Mouse (Mus musculus): ENCODE measurements around the gene Zmiz1. TPM values are rescaled to one million over a fixed set of nuclear protein-coding genes. Genes with fewer than 3 reads are reported as not detected.

Zmiz1 gene
- total RNA-seq, 2 experiments from 2014 or later: 83.9 to 111 TPM

DNA sequence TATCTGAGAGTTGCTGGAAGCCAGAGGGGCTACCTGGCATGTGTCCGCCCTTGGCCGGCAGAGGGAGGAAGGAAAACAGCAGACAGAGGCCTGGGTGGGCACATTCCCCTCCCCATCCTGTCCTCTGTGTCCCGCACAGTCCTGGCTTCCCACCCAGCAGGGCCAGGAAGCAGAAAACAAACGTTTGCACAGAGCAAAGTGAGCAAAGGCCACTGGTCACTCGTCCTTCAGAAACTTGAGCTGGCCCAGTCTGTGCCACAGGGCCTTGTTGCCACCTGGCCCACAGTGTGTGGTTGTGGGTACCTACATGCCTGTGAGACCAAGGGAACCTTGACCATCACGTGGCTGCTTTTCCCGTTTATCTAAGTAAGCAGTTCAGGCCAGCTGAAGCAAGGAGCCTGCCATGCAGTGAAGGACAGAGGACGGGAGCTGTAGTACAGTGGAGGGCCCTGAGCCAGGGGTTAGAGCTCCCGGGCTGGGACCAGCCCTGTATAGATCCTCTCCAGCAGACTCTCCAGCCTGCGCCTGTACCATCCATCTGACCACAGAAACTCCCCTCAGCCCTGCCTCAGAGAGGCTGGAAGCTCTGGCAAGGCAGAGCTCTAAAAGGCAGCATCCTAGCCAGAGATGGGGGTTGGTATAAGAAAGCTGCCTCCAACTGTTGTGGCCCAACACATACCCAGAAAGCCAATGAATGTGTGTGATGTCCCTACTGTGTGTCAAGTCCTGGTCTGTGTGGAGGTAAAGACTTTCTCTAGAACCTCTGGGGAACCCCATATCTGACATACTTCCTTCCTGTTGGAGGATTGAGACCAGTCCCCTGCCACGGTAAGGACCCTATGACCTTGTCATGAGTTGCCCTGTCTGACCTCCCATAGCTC lies 64.5 kb downstream of the Zmiz1 start:
- intact Hi-C loops (cut with DNase I): no loop called here

DNA sequence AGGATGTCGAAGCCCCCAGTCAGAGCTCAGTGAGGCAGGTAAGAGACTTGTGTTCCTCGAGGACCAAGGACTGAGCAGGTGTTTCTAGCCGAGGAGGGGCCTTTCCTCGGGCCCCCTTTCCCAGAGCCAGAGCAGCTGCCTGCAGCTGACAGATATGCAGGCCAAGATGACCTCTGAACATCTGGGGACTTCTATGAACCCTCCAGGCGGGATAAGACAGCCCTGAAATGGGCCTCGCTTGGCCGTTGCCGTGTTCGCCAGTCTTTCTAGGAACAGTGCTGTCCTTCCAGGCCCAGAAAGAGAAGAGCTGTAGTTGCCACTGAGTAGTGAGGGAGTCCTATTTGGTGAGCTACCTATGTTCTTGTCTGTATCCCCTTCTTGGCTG lies 65.1 kb downstream of the Zmiz1 start:
- DNase-seq (ENCODE audit: low spot score in 2 of 2): no peak
- intact Hi-C loops (cut with DNase I): no loop called here

More for the DNA sequence above, 64.5 kb downstream of the Zmiz1 start:
- DNase-seq (ENCODE audit: low spot score in 2 of 2): no peak

DNA sequence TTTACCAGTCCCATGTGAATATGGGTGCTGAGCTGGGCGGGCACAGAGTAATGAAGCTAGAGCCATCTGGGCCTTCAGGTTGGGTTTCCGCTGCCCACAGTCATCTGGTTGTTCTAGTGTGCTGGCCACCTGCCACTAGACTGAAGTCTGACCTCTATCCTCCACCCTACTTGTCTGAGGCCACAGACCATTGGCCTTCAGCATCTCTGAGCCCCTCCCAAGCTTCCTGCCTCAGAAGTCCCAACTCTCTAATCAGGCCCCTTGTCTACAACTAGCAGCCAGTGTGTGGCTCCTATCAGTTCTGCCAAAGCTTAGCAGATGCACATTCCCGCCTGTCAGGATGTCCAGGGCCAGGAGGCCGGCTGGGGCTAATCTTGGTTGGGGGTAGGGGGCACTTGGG lies 65.9 kb downstream of the Zmiz1 start:
- intact Hi-C loops (cut with DNase I): no loop called here

DNA sequence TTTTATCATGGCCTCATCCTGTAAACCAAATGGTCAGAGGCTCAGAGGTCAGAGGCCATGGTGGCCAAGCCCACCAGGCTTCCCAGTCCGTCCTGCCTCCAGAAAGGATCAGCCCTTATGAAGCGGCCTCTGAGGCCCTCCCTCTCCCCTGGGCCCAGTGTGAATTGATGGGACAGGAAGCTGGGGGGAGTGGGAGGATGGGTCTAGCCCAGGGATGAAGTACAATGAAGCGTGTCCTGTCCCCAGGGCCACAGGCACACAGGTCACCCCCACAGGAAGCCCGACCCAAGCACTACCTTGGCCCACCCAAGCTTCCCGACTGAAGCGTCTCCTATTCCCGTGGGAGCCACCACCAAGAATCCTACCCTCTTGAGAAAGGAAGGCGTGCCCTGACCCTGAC lies 66.7 kb downstream of the Zmiz1 start:
- DNase-seq (ENCODE audit: low spot score in 2 of 2): no peak
- intact Hi-C loops (cut with DNase I): no loop called here

More for the DNA sequence above, 65.9 kb downstream of the Zmiz1 start:
- no peak for DNase-seq (ENCODE audit: low spot score in 2 of 2)

DNA sequence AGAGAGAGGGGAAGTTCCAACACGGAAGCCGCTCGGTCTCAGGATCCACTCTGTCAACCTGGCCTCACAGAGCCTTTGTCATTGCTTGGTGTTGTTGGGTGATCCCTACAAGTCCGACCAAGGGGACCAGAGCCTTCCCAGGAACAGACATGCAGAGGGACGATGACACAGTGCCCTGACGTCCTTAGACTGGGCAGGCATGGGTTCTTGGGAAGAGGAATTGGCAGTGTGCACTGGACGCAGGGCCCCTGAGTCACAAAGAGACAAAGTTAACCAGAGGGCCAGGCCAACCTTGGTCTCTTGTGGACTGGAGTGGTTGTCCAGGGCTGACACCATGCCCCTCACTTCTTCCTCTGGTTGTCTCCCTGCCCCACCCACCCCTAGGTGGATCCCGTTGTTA lies 67.9 kb downstream of the Zmiz1 start:
- DNase-seq (ENCODE audit: low spot score in 2 of 2): no peak
- intact Hi-C loops (cut with DNase I): no loop called here

DNA sequence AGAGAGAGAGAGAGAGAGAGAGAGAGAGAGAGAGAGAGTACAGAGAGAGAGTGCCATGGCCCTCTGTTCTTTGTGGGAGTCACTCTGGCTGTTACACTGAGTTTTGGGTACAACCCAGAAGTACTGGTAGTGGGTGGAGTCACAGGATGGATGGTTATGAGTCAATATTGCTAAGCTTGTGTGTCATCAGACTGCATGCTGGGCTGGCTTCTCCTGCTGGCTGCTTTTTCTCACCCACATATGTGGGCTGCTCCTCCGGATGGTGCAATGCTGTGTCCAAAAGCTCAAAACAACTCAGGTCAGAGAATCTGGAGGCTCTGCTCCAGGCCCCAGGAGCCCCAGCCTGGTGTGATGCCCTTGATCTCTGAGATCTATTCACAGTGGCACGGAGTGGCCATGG lies 68.3 kb downstream of the Zmiz1 start:
- peak; percentile 67 to 73 for DNase-seq (ENCODE audit: low spot score in 2 of 2)
- intact Hi-C loops (cut with DNase I): no loop called here

DNA sequence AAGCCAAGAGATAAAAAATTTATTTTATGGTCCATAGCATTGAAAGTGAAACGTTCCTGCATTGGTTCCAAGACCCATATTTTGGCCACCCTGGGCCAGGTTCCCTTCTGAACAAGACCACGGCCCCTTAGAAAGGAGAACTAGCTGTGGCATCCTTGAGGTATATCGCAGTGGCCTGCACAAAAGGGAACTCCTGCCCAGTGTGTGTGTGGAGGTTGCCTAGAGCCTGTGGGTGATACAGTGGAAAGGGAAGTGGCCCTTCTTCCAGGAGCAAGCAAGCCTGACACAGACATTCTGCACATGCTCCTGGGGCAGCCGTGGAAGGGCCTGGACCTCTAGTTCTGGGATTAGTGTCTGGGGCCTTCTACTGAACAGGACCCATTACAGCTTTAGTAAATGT lies 71.4 kb downstream of the Zmiz1 start:
- intact Hi-C loops (cut with DNase I): no loop called here
- no peak for DNase-seq (ENCODE audit: low spot score in 2 of 2)

DNA sequence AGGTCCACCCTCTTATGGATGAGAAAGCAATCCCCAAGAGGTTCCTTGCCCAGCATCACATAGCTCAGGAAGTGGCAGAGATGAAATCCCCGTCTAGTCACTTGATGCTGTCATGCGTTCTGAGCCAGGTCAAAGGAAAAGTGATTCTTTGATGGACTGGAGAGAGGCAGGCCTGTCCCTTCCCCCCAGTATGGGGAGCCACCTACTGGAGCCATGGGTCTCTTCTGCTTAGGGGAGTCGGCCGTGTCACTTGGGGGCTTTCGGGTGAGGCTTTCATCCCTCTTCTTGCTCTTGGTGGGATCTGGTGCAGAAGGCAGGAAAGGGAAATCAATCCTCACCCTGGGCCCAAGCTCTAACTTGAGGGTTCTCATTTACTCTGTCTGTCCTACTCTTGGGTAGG lies 71.8 kb downstream of the Zmiz1 start:
- intact Hi-C loops (cut with DNase I): no loop called here

DNA sequence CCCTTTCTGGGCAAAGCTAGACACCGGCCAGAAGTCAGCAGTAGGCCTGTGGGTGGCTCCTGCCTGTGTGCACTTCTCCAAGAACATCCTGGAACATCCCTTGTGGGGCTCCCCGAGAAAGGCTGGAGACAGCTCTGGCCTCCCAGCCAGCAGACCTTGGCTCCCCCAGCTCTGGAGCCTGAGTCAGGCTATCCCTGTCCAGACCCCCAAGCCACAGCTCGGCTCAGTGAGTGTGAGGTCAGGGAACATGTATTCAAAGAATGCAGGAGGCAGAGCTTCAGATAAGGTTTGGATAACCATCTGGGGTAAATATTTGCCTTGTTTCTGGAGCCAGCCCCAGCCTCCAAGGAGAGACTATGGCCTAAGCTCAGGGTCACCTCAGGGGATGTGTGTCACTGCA lies 74.0 kb downstream of the Zmiz1 start:
- intact Hi-C loops (cut with DNase I): no loop called here
- DNase-seq (ENCODE audit: low spot score in 2 of 2): no peak

More for the DNA sequence above, 71.8 kb downstream of the Zmiz1 start:
- DNase-seq (ENCODE audit: low spot score in 2 of 2): no peak

DNA sequence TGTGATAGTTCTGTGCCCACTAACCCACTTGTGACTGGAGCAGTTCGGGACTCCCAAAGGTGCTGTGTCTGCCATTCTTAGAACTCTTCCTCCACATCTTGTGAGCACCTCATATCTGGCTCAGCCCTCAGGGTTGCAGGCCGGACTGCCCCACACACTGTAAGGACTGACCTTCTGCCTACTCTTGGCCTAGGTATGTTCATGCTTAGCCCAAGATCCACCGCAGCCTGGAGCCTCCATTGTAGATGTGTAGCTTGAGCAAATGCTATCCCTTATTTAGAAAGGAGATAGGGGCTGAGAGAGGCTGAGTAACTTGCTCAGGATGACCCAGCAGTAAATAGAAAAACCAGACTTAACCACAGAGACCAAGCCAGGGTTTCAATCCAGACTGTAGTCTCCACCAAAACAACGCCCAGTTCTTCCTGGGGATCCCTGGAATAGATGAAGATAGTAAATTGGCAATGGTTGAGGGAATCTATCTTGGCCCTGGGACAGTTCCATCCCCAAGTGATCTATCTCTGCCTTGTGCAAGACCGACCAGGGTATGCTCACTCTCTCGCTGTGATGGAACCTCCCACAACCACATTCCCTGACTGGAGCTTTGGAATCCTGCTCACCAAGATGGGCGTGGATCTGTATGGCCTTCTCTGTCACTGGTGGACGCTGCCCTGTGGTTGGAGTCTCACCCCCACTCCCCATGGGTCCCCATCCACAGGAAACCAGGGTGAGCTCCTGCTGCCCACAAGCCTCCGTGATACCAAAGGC lies 74.8 kb downstream of the Zmiz1 start:
- no peak for DNase-seq (ENCODE audit: low spot score in 2 of 2)
- intact Hi-C loops (cut with DNase I): no loop called here

DNA sequence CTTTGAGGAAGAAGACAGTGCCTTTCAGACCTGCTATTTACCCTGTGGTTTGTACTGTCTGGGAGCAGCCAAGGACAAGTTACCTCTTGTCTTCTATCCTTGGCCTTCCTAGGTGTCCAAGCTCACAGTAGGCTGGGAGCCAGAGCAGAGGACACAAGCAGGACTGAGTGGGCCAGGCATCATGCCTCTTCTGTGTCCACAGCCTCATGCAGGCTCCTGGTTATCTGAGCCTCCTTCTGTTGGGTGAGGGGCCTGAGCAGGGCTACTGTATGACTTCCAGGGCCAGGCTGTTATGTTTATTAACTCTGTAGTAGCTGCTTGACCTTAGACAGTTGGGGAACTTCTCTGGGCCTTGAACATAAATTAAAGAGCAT lies 75.4 kb downstream of the Zmiz1 start:
- intact Hi-C loops (cut with DNase I): no loop called here
- no peak for DNase-seq (ENCODE audit: low spot score in 2 of 2)

DNA sequence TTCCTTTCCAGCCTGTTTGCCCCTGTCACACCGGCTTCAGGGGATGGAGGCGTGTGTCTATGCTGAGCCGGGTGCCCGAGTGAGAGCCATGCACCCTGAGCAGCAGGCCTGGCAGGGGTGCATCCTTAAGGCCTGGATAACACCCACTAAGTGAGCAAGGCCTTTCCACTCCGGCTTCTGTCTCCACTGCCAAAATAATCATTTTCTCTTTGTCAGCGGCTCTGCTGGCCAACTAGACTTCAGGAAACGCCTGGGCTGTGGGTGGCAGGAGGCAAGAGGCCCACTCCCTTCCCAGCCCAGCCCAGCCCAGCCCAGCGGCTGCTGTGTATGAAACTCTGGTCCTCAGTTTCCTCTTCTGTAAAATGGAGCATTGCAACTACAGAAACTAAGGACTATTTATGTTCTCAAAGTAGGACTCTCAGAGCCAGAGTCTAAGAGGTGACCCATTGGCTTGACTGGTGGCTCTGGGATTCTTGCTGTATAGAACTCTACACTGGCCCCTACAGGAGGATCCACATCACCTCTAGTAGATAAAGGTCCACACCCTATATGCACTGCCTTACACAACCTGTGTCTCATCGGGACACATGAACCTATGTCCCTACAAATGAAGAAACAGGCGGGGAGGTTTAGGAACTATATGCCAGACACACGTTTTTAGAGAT lies 76.1 kb downstream of the Zmiz1 start:
- intact Hi-C loops (cut with DNase I): no loop called here
- DNase-seq (ENCODE audit: low spot score in 2 of 2): no peak

DNA sequence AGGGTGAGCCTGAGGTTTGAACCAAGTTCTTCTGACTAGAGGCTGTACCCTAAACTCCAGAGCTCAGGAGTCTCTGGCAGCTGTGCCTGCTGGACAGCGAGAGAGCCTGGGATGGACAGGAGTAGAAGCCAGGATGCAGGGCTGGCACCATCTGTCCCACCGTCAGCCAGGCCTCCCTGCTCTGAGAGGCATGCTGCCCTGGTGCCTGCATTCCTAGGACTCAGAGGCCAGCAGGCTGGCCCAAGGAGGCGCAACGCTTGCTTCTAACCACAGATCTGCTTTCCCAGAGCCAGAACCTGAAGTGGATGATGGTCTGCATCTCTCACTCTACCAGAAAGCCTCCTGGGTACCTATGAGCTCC lies 76.6 kb downstream of the Zmiz1 start:
- intact Hi-C loops (cut with DNase I): no loop called here
- DNase-seq (ENCODE audit: low spot score in 2 of 2): no peak

DNA sequence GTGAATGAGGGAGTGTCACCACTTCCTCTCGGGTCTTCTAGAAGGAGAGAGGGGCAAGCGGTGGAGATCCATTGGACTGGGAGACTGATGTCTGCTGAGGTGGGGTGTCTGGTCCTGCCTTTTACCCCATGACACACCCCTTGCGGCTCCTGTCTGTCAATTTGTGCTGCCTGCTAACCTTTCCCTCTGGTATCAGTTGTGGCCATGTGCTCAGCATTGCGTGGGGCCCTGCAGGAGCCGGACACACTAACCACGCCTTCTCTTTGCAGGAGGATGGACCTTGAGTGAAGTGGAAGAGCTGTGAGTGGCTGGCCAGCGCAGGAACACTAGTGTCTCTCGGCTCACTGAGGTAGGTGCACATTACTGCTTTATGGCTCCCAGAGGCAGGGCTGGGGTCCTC lies 77.5 kb downstream of the Zmiz1 start:
- intact Hi-C loops (cut with DNase I): no loop called here

DNA sequence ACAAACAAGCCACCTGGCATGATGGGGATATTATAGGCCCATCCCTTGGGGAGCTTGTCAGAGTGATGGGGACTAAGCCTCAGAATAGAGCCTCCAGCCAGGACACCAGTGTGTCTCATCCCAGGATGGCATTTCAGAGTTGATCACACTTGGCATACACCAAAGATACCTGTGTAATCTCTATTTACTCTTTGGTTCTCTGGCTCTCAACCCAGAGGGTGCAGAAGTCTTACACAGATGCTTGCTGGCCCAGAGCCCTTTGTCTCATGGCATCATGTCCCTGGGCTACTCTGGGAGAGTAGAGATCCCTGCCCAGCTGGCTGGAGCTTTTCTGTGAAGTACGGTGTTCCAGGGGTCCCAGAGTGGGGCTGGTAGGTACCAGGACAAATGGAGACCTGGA lies 78.4 kb downstream of the Zmiz1 start:
- intact Hi-C loops (cut with DNase I): no loop called here
- no peak for DNase-seq (ENCODE audit: low spot score in 2 of 2)

More for the DNA sequence above, 77.5 kb downstream of the Zmiz1 start:
- no peak for DNase-seq (ENCODE audit: low spot score in 2 of 2)

DNA sequence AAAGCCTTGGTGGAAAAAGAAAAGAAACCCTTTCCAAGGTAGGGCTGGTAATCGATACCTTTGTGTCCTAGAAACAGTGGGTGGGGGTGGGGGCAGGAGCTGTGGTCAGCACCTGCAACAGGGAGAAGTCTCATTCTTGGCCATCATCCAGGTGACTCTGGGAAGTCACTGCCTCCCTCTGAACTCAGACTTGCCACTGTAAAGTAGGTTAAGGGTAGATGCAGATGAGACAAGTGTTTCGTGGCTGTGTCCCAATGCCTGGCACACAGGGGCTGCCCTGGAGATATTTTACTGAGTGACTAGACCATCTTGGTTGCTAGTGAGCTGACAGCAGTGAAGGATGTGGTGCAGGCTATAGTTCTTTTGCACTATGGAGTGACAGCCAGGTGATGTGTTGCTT lies 79.5 kb downstream of the Zmiz1 start:
- intact Hi-C loops (cut with DNase I): no loop called here
- DNase-seq (ENCODE audit: low spot score in 2 of 2): no peak

DNA sequence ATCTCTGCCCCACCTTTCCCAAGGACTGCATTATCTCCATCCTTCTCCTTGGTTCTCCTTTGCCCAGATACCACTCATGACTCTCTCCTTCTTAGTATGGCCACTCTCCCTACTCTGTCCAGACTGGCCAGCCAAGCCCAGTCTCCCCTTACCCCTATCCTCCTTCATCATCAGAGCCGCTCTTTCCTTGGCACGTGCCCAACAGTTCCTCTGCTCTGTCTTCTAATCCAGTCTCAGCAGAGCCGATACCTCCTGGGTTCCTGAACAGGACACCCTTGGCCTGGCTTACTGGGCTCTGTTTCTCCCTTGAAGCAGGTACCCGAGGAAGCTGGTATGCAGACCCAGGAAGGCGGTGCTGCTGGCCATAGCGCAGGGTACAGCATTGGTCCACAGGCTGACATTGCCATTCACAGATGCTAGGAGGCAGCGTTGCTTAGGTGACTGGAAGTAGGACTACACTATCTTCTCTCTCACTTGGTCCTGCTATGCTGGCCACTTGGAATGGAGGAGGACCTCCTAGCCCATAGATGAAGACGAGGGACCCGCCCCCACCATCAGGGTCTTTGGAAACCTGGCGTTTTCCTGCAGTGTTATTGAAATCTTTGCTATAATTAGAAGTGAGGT lies 80.6 kb downstream of the Zmiz1 start:
- intact Hi-C loops (cut with DNase I): no loop called here
- no peak for DNase-seq (ENCODE audit: low spot score in 2 of 2)

DNA sequence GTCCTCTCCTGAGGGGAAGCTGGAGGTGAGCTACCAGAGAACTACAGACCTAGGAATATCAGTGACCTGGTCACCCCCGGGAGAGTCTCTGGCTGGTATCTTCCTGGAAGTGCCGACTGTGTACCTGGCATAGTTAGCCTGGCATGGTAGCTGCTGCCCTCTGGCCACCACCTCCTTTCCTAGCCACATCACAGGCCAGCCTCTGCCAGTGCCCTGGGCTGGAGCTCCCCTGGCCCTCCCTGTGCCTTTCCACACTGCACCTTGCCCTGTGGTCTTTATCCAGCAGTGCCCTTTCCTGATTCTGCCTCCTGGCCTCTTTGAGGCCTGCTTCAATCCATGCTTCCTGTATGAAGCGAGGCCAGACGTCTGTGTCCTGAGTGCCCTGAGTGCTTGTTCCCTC lies 81.2 kb downstream of the Zmiz1 start:
- intact Hi-C loops (cut with DNase I): no loop called here
- DNase-seq (ENCODE audit: low spot score in 2 of 2): no peak

DNA sequence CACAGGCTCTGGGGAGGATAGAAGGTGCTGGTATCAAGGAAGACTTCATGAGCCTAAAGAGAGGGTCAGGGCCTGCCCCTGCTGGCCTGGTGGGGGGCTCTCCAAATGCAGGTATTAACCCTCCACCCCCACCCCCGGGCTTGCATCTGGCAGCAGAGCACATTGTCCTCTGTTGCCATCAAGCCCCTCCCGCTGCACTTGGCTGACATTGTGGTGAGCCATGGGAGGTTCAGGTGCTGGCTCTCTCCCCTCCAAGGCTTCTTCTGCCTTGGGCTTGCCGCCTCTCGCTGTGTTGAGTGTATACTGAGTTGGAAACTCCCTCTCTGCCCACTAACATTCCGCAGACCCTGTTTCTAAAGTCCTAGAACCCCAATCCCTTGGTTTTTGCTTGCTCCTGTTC lies 82.2 kb downstream of the Zmiz1 start:
- intact Hi-C loops (cut with DNase I): no loop called here
- no peak for DNase-seq (ENCODE audit: low spot score in 2 of 2)

DNA sequence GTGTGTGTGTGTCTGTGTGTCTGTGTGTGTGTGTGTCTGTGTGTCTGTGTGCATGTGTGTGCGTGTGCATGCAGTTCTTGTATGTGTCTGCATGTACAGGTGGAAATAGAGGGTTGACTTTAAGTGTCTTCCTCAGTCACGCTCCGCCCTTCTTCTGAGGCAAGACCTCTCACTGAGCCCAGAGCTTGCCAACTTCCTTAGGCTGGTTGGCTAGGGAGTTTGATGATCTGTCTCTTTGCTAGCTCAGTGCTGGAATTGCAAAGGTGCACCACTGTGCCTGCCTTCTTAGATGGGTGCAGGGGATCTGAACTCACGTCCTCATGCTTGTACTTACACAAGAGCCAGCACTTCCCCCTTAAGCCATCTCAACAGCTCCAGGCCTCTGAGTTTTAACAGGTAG lies 84.1 kb downstream of the Zmiz1 start:
- intact Hi-C loops (cut with DNase I): no loop called here
- DNase-seq (ENCODE audit: low spot score in 2 of 2): no peak
